Comparison of ENCODE assay signal across 12 mouse cellular contexts in the genomic region with DNA sequence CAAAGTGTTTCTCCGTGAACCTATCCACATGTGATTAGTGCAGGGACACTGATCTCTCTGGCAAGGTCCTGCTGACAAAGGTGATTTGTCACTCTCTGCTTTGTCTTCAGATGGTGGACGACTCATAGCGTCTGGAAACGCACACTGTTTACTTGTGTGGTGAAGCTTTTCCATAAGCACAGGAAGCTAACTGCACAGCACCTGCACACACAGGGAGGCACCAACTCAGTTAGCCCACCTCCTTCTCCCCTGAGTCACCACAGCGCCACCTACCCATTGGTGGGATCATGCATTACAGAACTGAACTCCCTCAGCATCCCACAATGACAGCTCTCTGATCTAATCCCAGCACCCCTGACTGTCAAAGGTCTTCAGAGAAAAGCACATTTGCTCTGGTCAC.
A peak's percentile ranks its signal among the peaks of the same experiment; 100 is the strongest.
DNase-seq lines count a peak whose midpoint lies in the region; ATAC-seq and TF ChIP-seq lines count a peak whose summit lies in the region.
"Had no signal": no experiment of that assay in that cellular context is flagged by ENCODE, and none has a peak within 500 bp of the region (broad histone marks: within the 10 kb centered on the region; RNA-seq: fewer than 3 reads in every experiment).

No protein-coding gene starts in this region.

- peak; percentile 47 for DNase-seq in adrenal gland, postnatal 14 days
- DNase-seq in adrenal gland, adult 18-20 months (ENCODE audit: low spot score in 2 of 2): no peak
- DNase-seq in liver, embryonic 14.5 days (ENCODE audit: low read depth in 3 of 3, low spot score in 3 of 3): no peak
- DNase-seq in liver: no peak
- DNase-seq in stomach, postnatal 0 days (ENCODE audit: low spot score): peak; percentile 37
- DNase-seq in left cerebral cortex, postnatal 4 days: no peak
- DNase-seq: B cell, adult 2 months had no signal

- no peaks in the 10 kb centered on the region for H3K27me3 ChIP-seq in liver, embryonic 14.5 days (ENCODE audit: control insufficient read depth, insufficient read depth, low read length)
- no peaks in the 10 kb centered on the region for H3K27me3 ChIP-seq in stomach, postnatal 0 days (ENCODE audit: control insufficient read depth, insufficient read depth, low read length)
- no peaks in the 10 kb centered on the region for H3K27me3 ChIP-seq in midbrain, embryonic 15.5 days (replicated peaks)
- H3K27me3 ChIP-seq: forebrain, embryonic 12.5 days; kidney, embryonic 15.5 days; liver, embryonic 15.5 days had no signal

- no peak overlapping the region for H3K4me2 ChIP-seq in liver, embryonic 14.5 days (ENCODE audit: low read depth)
- H3K4me2 ChIP-seq in stomach, postnatal 0 days (replicated peaks; ENCODE audit: low read depth): no peak overlapping the region
- no peak overlapping the region for H3K4me2 ChIP-seq in midbrain, embryonic 15.5 days
- H3K4me2 ChIP-seq: forebrain, embryonic 12.5 days; kidney, embryonic 15.5 days; liver, embryonic 15.5 days had no signal

- H3K27ac ChIP-seq in liver, embryonic 14.5 days: no peak overlapping the region
- H3K27ac ChIP-seq in stomach, postnatal 0 days (replicated peaks): no peak overlapping the region
- H3K27ac ChIP-seq in midbrain, embryonic 15.5 days: no peak overlapping the region
- H3K27ac ChIP-seq: forebrain, embryonic 12.5 days; kidney, embryonic 15.5 days; liver, embryonic 15.5 days had no signal

- no peak overlapping the region for H3K4me3 ChIP-seq in liver, embryonic 14.5 days (ENCODE audit: insufficient read depth in 1 of 2, low read depth in 2 of 2, low read length in 2 of 2)
- no peak overlapping the region for H3K4me3 ChIP-seq in stomach, postnatal 0 days (ENCODE audit: low read depth, low read length)
- no peak overlapping the region for H3K4me3 ChIP-seq in midbrain, embryonic 15.5 days
- H3K4me3 ChIP-seq: forebrain, embryonic 12.5 days; kidney, embryonic 15.5 days; liver, embryonic 15.5 days had no signal

- intact Hi-C loops in left cerebral cortex, postnatal 4 days (cut with DNase I): no loop called here

- H3K4me1 ChIP-seq in liver, embryonic 14.5 days (replicated peaks; ENCODE audit: control insufficient read depth in 2 of 2, insufficient read depth in 2 of 2, low read length in 1 of 2): no peaks in the 10 kb centered on the region
- H3K4me1 ChIP-seq in stomach, postnatal 0 days (replicated peaks; ENCODE audit: control insufficient read depth, insufficient read depth): no peaks in the 10 kb centered on the region; the same call in 1 of the 2 replicates
- H3K4me1 ChIP-seq in midbrain, embryonic 15.5 days: peaks cover 13% of the 10 kb centered on the region
- H3K4me1 ChIP-seq: liver, embryonic 15.5 days had no signal

- H3K9me3 ChIP-seq in liver, embryonic 14.5 days (ENCODE audit: control insufficient read depth, low read length): no peaks in the 10 kb centered on the region
- H3K9me3 ChIP-seq in stomach, postnatal 0 days (ENCODE audit: control insufficient read depth, low read length): no peaks in the 10 kb centered on the region
- no peaks in the 10 kb centered on the region for H3K9me3 ChIP-seq in midbrain, embryonic 15.5 days
- H3K9me3 ChIP-seq: forebrain, embryonic 12.5 days; kidney, embryonic 15.5 days; liver, embryonic 15.5 days had no signal

- 62% methylated on average over 5 of the region's 5 CpGs for WGBS in liver, embryonic 14.5 days (ENCODE audit: insufficient replicate concordance)
- WGBS in stomach, postnatal 0 days: 24% methylated on average over 5 of the region's 5 CpGs
- 66% methylated on average over 5 of the region's 5 CpGs for WGBS in midbrain, embryonic 15.5 days

- TF ChIP-seq CTCF in liver, embryonic 14.5 days (IDR thresholded peaks at IDR 0.05; ENCODE audit: low read depth): peak; percentile 58
- TF ChIP-seq CTCF in stomach, postnatal 0 days (IDR thresholded peaks at IDR 0.05; ENCODE audit: low read depth): peak; percentile 59

- no peak for ATAC-seq in liver, embryonic 14.5 days (ENCODE audit: insufficient read depth)
- ATAC-seq in activated CD4-positive, CD25-positive, alpha-beta regulatory T cell, adult 4 months: peak; percentile 76
- peak; percentile 69; the same call in 1 of the 2 replicates for ATAC-seq in stomach, postnatal 0 days (ENCODE audit: low FRiP score, low TSS enrichment)
- ATAC-seq in midbrain, embryonic 15.5 days (replicated peaks): no peak

- no peaks in the 10 kb centered on the region for H3K36me3 ChIP-seq in liver, embryonic 14.5 days (replicated peaks; ENCODE audit: control insufficient read depth, insufficient read depth, low read depth)
- H3K36me3 ChIP-seq in stomach, postnatal 0 days (ENCODE audit: control insufficient read depth, insufficient read depth, low read length): no peaks in the 10 kb centered on the region
- H3K36me3 ChIP-seq in midbrain, embryonic 15.5 days (replicated peaks): no peaks in the 10 kb centered on the region
- H3K36me3 ChIP-seq: forebrain, embryonic 12.5 days; kidney, embryonic 15.5 days; liver, embryonic 15.5 days had no signal

- TF ChIP-seq EP300 in liver, embryonic 14.5 days (IDR thresholded peaks at IDR 0.05; ENCODE audit: low read depth): no peak
- TF ChIP-seq EP300 in stomach, postnatal 0 days (optimal IDR thresholded peaks at IDR 0.05): no peak

- no peak overlapping the region for H3K9ac ChIP-seq in liver, embryonic 14.5 days (replicated peaks)
- no peak overlapping the region for H3K9ac ChIP-seq in stomach, postnatal 0 days (ENCODE audit: low read length)
- no peak overlapping the region for H3K9ac ChIP-seq in midbrain, embryonic 15.5 days
- H3K9ac ChIP-seq: forebrain, embryonic 12.5 days; kidney, embryonic 15.5 days; liver, embryonic 15.5 days had no signal

Comparison
In these comparisons a context has a peak if more than half of its experiments do, and no peak if none do; other contexts are left out.
1. DNase-seq: peak in adrenal gland, postnatal 14 days (single experiment) and stomach, postnatal 0 days (single experiment); none in adrenal gland, adult 18-20 months (0 of 2), liver, embryonic 14.5 days (0 of 3), liver (single experiment) and left cerebral cortex, postnatal 4 days (single experiment).
2. ATAC-seq: peak in activated CD4-positive, CD25-positive, alpha-beta regulatory T cell, adult 4 months (single experiment) and stomach, postnatal 0 days (single experiment); none in liver, embryonic 14.5 days (single experiment) and midbrain, embryonic 15.5 days (single experiment).